Mouse (Mus musculus): ENCODE data around the gene Grm8. TPM values are rescaled to one million over a fixed set of nuclear protein-coding genes. Genes with fewer than 3 reads are reported as not detected.

Grm8 gene
- polyA plus RNA-seq, 1 experiment from 2014 or later = 3.4 TPM

GRCm38 (mm10) chr6:28111551-28111950 lies 23.4 kb downstream of the Grm8 start:
- no peak for ATAC-seq
- no peaks in the 10 kb centered on the region for H3K9me3 ChIP-seq
- H3K4me2 ChIP-seq (replicated peaks) = no peak overlapping the region
- H3K4me3 ChIP-seq (replicated peaks) = no peak overlapping the region
- no peak overlapping the region for H3K9ac ChIP-seq
- H3K36me3 ChIP-seq = no peaks in the 10 kb centered on the region
- WGBS = 85% methylated on average over 8 of the region's 8 CpGs
- no peaks in the 10 kb centered on the region for H3K4me1 ChIP-seq (replicated peaks)
- no peak overlapping the region for H3K27ac ChIP-seq
- H3K27me3 ChIP-seq (replicated peaks) = no peaks in the 10 kb centered on the region

GRCm38 (mm10) chr6:28102608-28103316 lies 32.2 kb downstream of the Grm8 start:
- ATAC-seq = no peak
- 45% methylated on average over 9 of the region's 9 CpGs for WGBS
- H3K27me3 ChIP-seq (replicated peaks) = no peaks in the 10 kb centered on the region

GRCm38 (mm10) chr6:28100001-28100400 lies 35.0 kb downstream of the Grm8 start:
- no peak for ATAC-seq
- H3K9me3 ChIP-seq = no peaks in the 10 kb centered on the region
- no peak overlapping the region for H3K9ac ChIP-seq
- no peak overlapping the region for H3K4me2 ChIP-seq (replicated peaks)
- WGBS = 82% methylated on average over 3 of the region's 3 CpGs
- H3K27ac ChIP-seq = no peak overlapping the region
- H3K27me3 ChIP-seq (replicated peaks) = no peaks in the 10 kb centered on the region
- H3K36me3 ChIP-seq = no peaks in the 10 kb centered on the region
- no peaks in the 10 kb centered on the region for H3K4me1 ChIP-seq (replicated peaks)
- H3K4me3 ChIP-seq (replicated peaks) = no peak overlapping the region

More at GRCm38 (mm10) chr6:28102608-28103316, 32.2 kb downstream of the Grm8 start:
- H3K4me2 ChIP-seq (replicated peaks) = no peak overlapping the region
- no peaks in the 10 kb centered on the region for H3K36me3 ChIP-seq
- no peaks in the 10 kb centered on the region for H3K9me3 ChIP-seq
- H3K9ac ChIP-seq = no peak overlapping the region
- no peak overlapping the region for H3K4me3 ChIP-seq (replicated peaks)
- H3K27ac ChIP-seq = no peak overlapping the region
- H3K4me1 ChIP-seq (replicated peaks) = no peaks in the 10 kb centered on the region

DNA sequence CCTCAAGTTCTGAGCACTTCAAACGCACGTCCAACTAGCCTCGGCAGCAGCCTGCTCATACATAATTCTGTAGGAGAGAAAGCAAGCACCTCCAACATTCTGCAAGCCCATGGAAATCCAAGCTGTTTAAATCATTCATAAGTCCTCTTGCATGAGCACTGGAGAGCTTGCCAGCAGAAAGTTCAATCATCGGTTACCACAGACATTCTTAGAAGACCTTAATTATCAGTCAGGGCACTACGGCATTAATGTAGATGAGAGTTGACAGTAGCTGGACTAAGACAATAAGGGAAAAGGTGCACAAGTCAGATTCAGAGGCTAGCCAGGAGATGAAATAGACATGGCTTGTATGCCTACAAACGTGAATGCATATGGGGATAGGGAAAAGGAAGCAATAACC lies 42.5 kb downstream of the Grm8 start:
- no peak for ATAC-seq
- H3K4me2 ChIP-seq (replicated peaks) = no peak overlapping the region
- H3K9ac ChIP-seq = no peak overlapping the region
- no peaks in the 10 kb centered on the region for H3K27me3 ChIP-seq (replicated peaks)
- WGBS = 91% methylated on average over 6 of the region's 6 CpGs
- H3K27ac ChIP-seq = no peak overlapping the region
- H3K9me3 ChIP-seq = no peaks in the 10 kb centered on the region
- H3K36me3 ChIP-seq = no peaks in the 10 kb centered on the region
- no peaks in the 10 kb centered on the region for H3K4me1 ChIP-seq (replicated peaks)
- H3K4me3 ChIP-seq (replicated peaks) = no peak overlapping the region

DNA sequence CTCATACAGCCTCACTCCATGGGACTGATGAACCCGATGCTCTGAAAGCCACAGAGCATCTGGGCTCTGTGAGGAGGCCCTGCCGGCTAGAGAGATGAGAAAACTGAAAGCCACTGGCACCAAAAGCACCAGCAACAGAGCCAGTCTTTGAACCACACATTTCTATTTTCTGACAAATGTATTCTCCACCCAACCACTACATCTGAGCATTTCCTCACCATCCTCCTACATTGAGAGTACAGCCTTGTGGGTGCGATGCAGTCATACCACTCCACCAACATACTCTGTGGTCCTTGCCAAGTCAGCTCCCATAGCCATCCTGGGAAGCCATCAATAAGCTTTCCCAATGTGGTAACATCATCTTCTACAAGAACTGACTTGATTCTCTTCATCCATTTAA lies 43.1 kb downstream of the Grm8 start:
- H3K4me1 ChIP-seq (replicated peaks) = no peaks in the 10 kb centered on the region
- WGBS = 79% methylated on average over 3 of the region's 3 CpGs
- no peak overlapping the region for H3K4me2 ChIP-seq (replicated peaks)
- no peak overlapping the region for H3K27ac ChIP-seq
- no peaks in the 10 kb centered on the region for H3K27me3 ChIP-seq (replicated peaks)
- no peak overlapping the region for H3K4me3 ChIP-seq (replicated peaks)
- no peaks in the 10 kb centered on the region for H3K36me3 ChIP-seq
- H3K9ac ChIP-seq = no peak overlapping the region
- no peaks in the 10 kb centered on the region for H3K9me3 ChIP-seq
- no peak for ATAC-seq

GRCm38 (mm10) chr6:28090981-28091380 lies 44.0 kb downstream of the Grm8 start:
- no peak overlapping the region for H3K4me3 ChIP-seq (replicated peaks)
- H3K4me1 ChIP-seq (replicated peaks) = no peaks in the 10 kb centered on the region
- H3K27ac ChIP-seq = no peak overlapping the region
- no peaks in the 10 kb centered on the region for H3K9me3 ChIP-seq
- H3K9ac ChIP-seq = no peak overlapping the region
- no peaks in the 10 kb centered on the region for H3K27me3 ChIP-seq (replicated peaks)
- no peak overlapping the region for H3K4me2 ChIP-seq (replicated peaks)
- no peaks in the 10 kb centered on the region for H3K36me3 ChIP-seq
- ATAC-seq = no peak

DNA sequence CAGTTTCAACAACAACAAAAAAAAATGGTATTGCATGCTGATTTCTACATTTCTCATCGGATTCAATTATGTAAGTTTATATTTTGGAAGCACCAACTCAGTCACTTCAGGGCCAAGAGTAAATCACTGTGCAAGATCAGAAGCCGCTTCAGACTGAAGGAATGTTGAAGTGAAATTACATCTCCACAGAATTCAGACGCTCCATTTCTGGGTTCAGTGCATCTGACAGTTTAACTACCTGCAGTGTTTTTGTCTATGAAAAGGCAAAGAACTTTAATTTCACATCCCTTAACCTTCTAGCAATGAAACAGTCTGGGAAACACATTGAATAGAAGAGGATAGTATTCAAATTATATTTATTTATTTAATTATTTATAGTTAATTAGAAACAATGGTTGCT lies 59.4 kb downstream of the Grm8 start:
- no peaks in the 10 kb centered on the region for H3K4me1 ChIP-seq (replicated peaks)
- 64% methylated on average over 3 of the region's 3 CpGs for WGBS
- no peak for ATAC-seq

GRCm38 (mm10) chr6:28074470-28074869 lies 60.5 kb downstream of the Grm8 start:
- no peak for ATAC-seq
- H3K9ac ChIP-seq = no peak overlapping the region
- H3K9me3 ChIP-seq = no peaks in the 10 kb centered on the region
- no peak overlapping the region for H3K4me3 ChIP-seq (replicated peaks)
- H3K27me3 ChIP-seq (replicated peaks) = no peaks in the 10 kb centered on the region
- 52% methylated on average over 3 of the region's 3 CpGs for WGBS
- no peak overlapping the region for H3K4me2 ChIP-seq (replicated peaks)
- H3K27ac ChIP-seq = no peak overlapping the region
- no peaks in the 10 kb centered on the region for H3K36me3 ChIP-seq
- no peaks in the 10 kb centered on the region for H3K4me1 ChIP-seq (replicated peaks)

More for the DNA sequence above, 59.4 kb downstream of the Grm8 start:
- Histone ChIP-seq H3K36me3 (no peaks in the 10 kb centered on the region), H3K9ac (no peak overlapping the region), H3K27ac (no peak overlapping the region), H3K27me3 (replicated peaks) (no peaks in the 10 kb centered on the region), H3K4me2 (replicated peaks) (no peak overlapping the region), H3K4me3 (replicated peaks) (no peak overlapping the region), H3K9me3 (no peaks in the 10 kb centered on the region)

DNA sequence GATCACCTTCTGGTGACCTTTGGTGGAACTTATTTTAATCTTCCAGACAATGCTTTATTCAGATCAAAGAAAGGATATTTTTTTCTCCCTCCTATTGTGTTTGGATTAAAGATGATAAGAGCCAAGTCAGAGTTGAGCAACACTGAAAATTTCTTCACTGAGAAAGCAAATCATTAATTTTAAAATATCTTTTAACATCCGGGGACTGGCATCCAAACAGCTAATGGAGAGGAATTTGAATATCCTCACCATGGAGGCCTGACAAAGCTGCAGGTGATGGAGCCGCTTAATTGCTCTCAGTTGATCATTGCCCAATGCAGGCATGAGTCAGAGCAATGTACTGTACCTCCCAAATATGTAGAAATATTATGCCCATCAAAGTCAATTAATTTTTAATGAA lies 83.0 kb downstream of the Grm8 start:
- ATAC-seq = no peak
- Histone ChIP-seq H3K27ac (no peak overlapping the region), H3K36me3 (no peaks in the 10 kb centered on the region), H3K9me3 (no peaks in the 10 kb centered on the region), H3K9ac (no peak overlapping the region), H3K4me2 (replicated peaks) (no peak overlapping the region), H3K4me3 (replicated peaks) (no peak overlapping the region), H3K27me3 (replicated peaks) (no peaks in the 10 kb centered on the region), H3K4me1 (replicated peaks) (no peaks in the 10 kb centered on the region)
- 82% methylated on average over 2 of the region's 2 CpGs for WGBS

DNA sequence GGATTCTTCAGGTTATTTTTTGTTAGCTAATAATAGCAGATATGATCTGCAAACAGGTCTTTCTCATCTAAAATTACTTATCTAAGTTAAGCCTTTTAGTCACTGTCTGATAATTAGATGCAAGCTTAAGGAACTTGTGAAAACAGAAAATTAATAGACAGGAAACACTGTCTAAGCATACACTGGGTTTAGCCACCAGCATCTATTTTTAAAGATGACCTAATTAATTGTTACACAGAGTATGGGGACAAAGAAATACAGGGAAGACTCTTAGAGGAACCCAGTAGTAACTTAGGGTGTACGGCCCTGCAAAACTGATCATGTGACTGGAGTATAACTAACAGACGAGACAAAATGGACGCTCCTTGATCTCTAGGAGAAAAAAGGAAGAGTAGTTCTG lies 92.6 kb downstream of the Grm8 start:
- no peaks in the 10 kb centered on the region for H3K36me3 ChIP-seq
- H3K4me3 ChIP-seq (replicated peaks) = no peak overlapping the region
- no peaks in the 10 kb centered on the region for H3K4me1 ChIP-seq (replicated peaks)
- no peak overlapping the region for H3K27ac ChIP-seq
- H3K9ac ChIP-seq = no peak overlapping the region
- WGBS = 87% methylated on average over 3 of the region's 3 CpGs
- H3K9me3 ChIP-seq = no peaks in the 10 kb centered on the region
- H3K27me3 ChIP-seq (replicated peaks) = no peaks in the 10 kb centered on the region
- no peak for ATAC-seq
- no peak overlapping the region for H3K4me2 ChIP-seq (replicated peaks)

- H3K27ac ChIP-seq = no peak overlapping the region
- H3K4me3 ChIP-seq (replicated peaks) = no peak overlapping the region
- H3K9me3 ChIP-seq = no peaks in the 10 kb centered on the region
- H3K36me3 ChIP-seq = no peaks in the 10 kb centered on the region
- no peak overlapping the region for H3K9ac ChIP-seq
- H3K27me3 ChIP-seq (replicated peaks) = no peaks in the 10 kb centered on the region
- no peak for ATAC-seq
- 89% methylated on average over 1 of the region's 1 CpGs for WGBS
- H3K4me1 ChIP-seq (replicated peaks) = no peaks in the 10 kb centered on the region
- no peak overlapping the region for H3K4me2 ChIP-seq (replicated peaks)
Measured at GRCm38 (mm10) chr6:28040815-28041214, 94.2 kb downstream of the Grm8 start.

DNA sequence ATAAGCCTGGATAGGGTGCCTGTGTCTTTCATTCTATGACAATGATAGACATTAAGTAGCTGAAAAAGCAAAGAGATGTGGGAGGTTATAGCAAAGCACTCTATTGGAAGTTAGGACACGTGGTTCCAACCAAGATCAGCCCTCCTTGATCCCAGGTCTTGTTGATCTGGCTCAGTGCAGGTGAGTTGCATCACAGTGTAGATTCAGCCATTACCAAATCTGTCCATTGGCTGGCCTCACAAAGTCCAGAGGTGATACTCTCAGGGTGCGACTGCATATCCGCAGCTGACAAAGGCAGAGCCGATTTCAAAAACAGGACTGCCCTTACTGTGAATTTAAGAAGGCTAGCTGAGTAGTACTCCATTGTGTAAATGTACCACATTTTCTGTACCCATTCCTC lies 103.0 kb downstream of the Grm8 start:
- no peaks in the 10 kb centered on the region for H3K27me3 ChIP-seq (replicated peaks)
- H3K36me3 ChIP-seq = no peaks in the 10 kb centered on the region
- no peak overlapping the region for H3K9ac ChIP-seq
- no peak for ATAC-seq
- no peaks in the 10 kb centered on the region for H3K9me3 ChIP-seq
- H3K27ac ChIP-seq = no peak overlapping the region
- H3K4me3 ChIP-seq (replicated peaks) = no peak overlapping the region
- 84% methylated on average over 4 of the region's 4 CpGs for WGBS
- no peaks in the 10 kb centered on the region for H3K4me1 ChIP-seq (replicated peaks)
- H3K4me2 ChIP-seq (replicated peaks) = no peak overlapping the region

GRCm38 (mm10) chr6:28017653-28018052 lies 117.3 kb downstream of the Grm8 start:
- Histone ChIP-seq H3K4me3 (replicated peaks) (no peak overlapping the region), H3K4me2 (replicated peaks) (no peak overlapping the region), H3K36me3 (no peaks in the 10 kb centered on the region), H3K27me3 (replicated peaks) (no peaks in the 10 kb centered on the region), H3K4me1 (replicated peaks) (no peaks in the 10 kb centered on the region), H3K27ac (no peak overlapping the region), H3K9me3 (no peaks in the 10 kb centered on the region), H3K9ac (no peak overlapping the region)
- no peak for ATAC-seq
- 80% methylated on average over 1 of the region's 1 CpGs for WGBS
